Mouse (Mus musculus) right cerebral cortex, postnatal 25 days (tissue): ENCODE data around the gene Cnnm2.
"Not testable (repeated sequence)": the region's sequence is repeated elsewhere in the genome, so short reads cannot be mapped to it uniquely, and the experiment has no call there.

ENCODE experiments used
- DNase-seq: peaks from one replicate; pipeline ENCODE4 v3.0.0; 2022

Cnnm2 gene

GRCm38 (mm10) chr19:46761247-46761946 lies at the start of gene Cnnm2:
Cnnm2 (plus strand) TSS chr19:46761596.
- DNase-seq = peak; percentile 100

- DNase-seq = no peak
Measured at GRCm38 (mm10) chr19:46714234-46714633, 47.2 kb upstream of the Cnnm2 start.

- DNase-seq = no peak
Measured at GRCm38 (mm10) chr19:46715016-46715415, 46.4 kb upstream of the Cnnm2 start.

- no peak for DNase-seq
Measured at GRCm38 (mm10) chr19:46718150-46718549, 43.2 kb upstream of the Cnnm2 start.

GRCm38 (mm10) chr19:46724411-46724810 lies 37.0 kb upstream of the Cnnm2 start:
- DNase-seq = no peak

- DNase-seq = no peak
Measured at GRCm38 (mm10) chr19:46726142-46726541, 35.3 kb upstream of the Cnnm2 start.

- DNase-seq = no peak
Measured at GRCm38 (mm10) chr19:46727140-46727736, 34.2 kb upstream of the Cnnm2 start.

GRCm38 (mm10) chr19:46727945-46728540 lies 33.4 kb upstream of the Cnnm2 start:
- no peak for DNase-seq

GRCm38 (mm10) chr19:46728909-46729308 lies 32.5 kb upstream of the Cnnm2 start:
- no peak for DNase-seq

- no peak for DNase-seq
Measured at GRCm38 (mm10) chr19:46731351-46731750, 30.0 kb upstream of the Cnnm2 start.

GRCm38 (mm10) chr19:46732673-46733072 lies 28.7 kb upstream of the Cnnm2 start:
- DNase-seq = not testable (repeated sequence)

- DNase-seq = no peak
Measured at GRCm38 (mm10) chr19:46733626-46734025, 27.8 kb upstream of the Cnnm2 start.

- DNase-seq = no peak
Measured at GRCm38 (mm10) chr19:46735241-46735640, 26.2 kb upstream of the Cnnm2 start.

- DNase-seq = no peak
Measured at GRCm38 (mm10) chr19:46737106-46737505, 24.3 kb upstream of the Cnnm2 start.

GRCm38 (mm10) chr19:46740341-46741008 lies 20.9 kb upstream of the Cnnm2 start:
- peak; percentile 48 for DNase-seq

- no peak for DNase-seq
Measured at GRCm38 (mm10) chr19:46741574-46741973, 19.8 kb upstream of the Cnnm2 start.

GRCm38 (mm10) chr19:46744681-46745080 lies 16.7 kb upstream of the Cnnm2 start:
- DNase-seq = no peak

- no peak for DNase-seq
Measured at GRCm38 (mm10) chr19:46747799-46748198, 13.6 kb upstream of the Cnnm2 start.

GRCm38 (mm10) chr19:46752235-46752634 lies 9.2 kb upstream of the Cnnm2 start:
- DNase-seq = no peak

GRCm38 (mm10) chr19:46755066-46755465 lies 6.3 kb upstream of the Cnnm2 start:
- no peak for DNase-seq

GRCm38 (mm10) chr19:46756221-46756620 lies 5.2 kb upstream of the Cnnm2 start:
- no peak for DNase-seq

- no peak for DNase-seq
Measured at GRCm38 (mm10) chr19:46759096-46759495, 2.3 kb upstream of the Cnnm2 start.

- DNase-seq = not testable (repeated sequence)
Measured at GRCm38 (mm10) chr19:46759909-46760308, 1.5 kb upstream of the Cnnm2 start.
